Mouse (Mus musculus) stomach, postnatal 0 days (tissue): ENCODE data around the gene Nxph4. TPM values are rescaled to one million over a fixed set of nuclear protein-coding genes. Genes with fewer than 3 reads are reported as not detected.

Experiments
- ATAC-seq: fragments of 200-750 bp; cut with Nextera tagmentation; 2 replicates; pipeline ENCODE4 v1.8.0; 2017; ENCODE audit not compliant: low FRiP score, low TSS enrichment
- DNase-seq: peaks from one replicate; pipeline ENCODE4 v3.0.0-alpha.2; 2016; ENCODE audit warnings: low spot score
- H3K27ac ChIP-seq: fragments of 300-500 bp; sonication (generic); replicated peaks from 2 replicates; pipeline ENCODE4 v1.5.1; 2014; ENCODE audit warnings: mild to moderate bottlenecking, control low read depth
- H3K27me3 ChIP-seq: fragments of 300-500 bp; sonication (generic); 2 replicates; pipeline ENCODE4 v1.6.1; 2014; ENCODE audit warnings: low read length; ENCODE audit not compliant: control insufficient read depth, insufficient read depth
- H3K36me3 ChIP-seq: fragments of 300-500 bp; sonication (generic); 2 replicates; pipeline ENCODE4 v1.6.1; 2014; ENCODE audit warnings: low read length, mixed read lengths; ENCODE audit not compliant: control insufficient read depth, insufficient read depth
- H3K4me1 ChIP-seq: fragments of 300-500 bp; sonication (generic); replicated peaks from 2 replicates; pipeline ENCODE4 v1.6.1; 2014; ENCODE audit warnings: antibody characterized with exemption; ENCODE audit not compliant: control insufficient read depth, insufficient read depth
- H3K4me2 ChIP-seq: fragments of 300-500 bp; sonication (generic); replicated peaks from 2 replicates; pipeline ENCODE4 v1.6.1; 2014; ENCODE audit warnings: low read depth, mild to moderate bottlenecking, control low read depth, moderate library complexity
- H3K4me3 ChIP-seq: fragments of 300-500 bp; sonication (generic); 2 replicates; pipeline ENCODE4 v1.5.1; 2014; ENCODE audit warnings: low read depth, low read length, control low read depth
- H3K9ac ChIP-seq: fragments of 300-500 bp; sonication (generic); 2 replicates; pipeline ENCODE4 v1.6.1; 2014; ENCODE audit warnings: mild to moderate bottlenecking, low read length, control low read depth, mixed read lengths
- H3K9me3 ChIP-seq: fragments of 300-500 bp; sonication (generic); 2 replicates; pipeline ENCODE4 v1.6.1; 2016; ENCODE audit warnings: low read length; ENCODE audit not compliant: control insufficient read depth
- CTCF ChIP-seq: IDR thresholded peaks from 2 replicates; pipeline ENCODE4 v1.5.1; 2016; ENCODE audit warnings: antibody characterized with exemption, low read depth, mild to moderate bottlenecking, moderate library complexity
- EP300 ChIP-seq: optimal IDR thresholded peaks from 2 replicates; pipeline ENCODE3; 2016; ENCODE audit warnings: antibody characterized with exemption
- WGBS: fragments of 180-500 bp; shearing (Covaris S2); extraction: QIAGEN DNeasy Blood & Tissue Kit; methylation state at CpG from one replicate; pipeline ENCODE4 v1.1.7; 2014; 5-methylcytosine and 5-hydroxymethylcytosine counted together
- polyA plus RNA-seq: library from polyadenylated mRNA; unstranded; fragments of >200 nt; fragmentation: Nextera tagmentation; extraction: Ambion mirVana; gene quantifications from 2 replicates; pipeline ENCODE4 v1.2.1, GENCODE M21; 2015

The Nxph4 gene
- polyA plus RNA-seq, 1 experiment from 2014 or later: 2.7 TPM

DNA sequence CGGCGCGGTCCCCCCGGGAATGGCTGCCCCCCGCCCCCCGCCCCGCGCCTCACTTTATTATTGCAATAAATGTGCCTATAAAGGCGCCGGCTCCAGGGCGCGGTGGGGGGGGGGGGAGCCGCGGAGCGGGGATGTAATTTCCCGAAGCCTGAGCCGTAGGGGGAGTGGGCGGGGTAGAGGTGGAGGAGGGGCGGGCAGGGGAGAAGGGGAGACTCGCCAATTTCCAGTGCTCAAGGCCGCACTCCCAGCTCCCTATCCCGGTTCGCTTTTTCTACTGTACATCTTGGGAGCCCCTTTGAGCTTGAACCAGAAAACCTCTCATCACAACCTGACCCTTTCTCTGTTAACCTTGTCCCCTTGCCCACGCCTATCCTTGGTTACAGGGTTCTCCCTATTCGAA, 3.4 kb downstream of the Nxph4 start:
- Histone ChIP-seq H3K36me3 (no peaks in the 10 kb centered on the region), H3K4me2 (no peak overlapping the region), H3K9ac (no peak overlapping the region), H3K4me1 (peaks cover 3% of the 10 kb centered on the region; the same call in 1 of the 2 replicates), H3K9me3 (no peaks in the 10 kb centered on the region), H3K4me3 (no peak overlapping the region), H3K27me3 (peaks cover 41% of the 10 kb centered on the region; the same call in 1 of the 2 replicates), H3K27ac (no peak overlapping the region)
- DNase-seq (no peak), ATAC-seq (no peak)
- WGBS: 4% methylated on average over 18 of the region's 25 CpGs
- TF ChIP-seq EP300 (no peak), CTCF (no peak)

DNA sequence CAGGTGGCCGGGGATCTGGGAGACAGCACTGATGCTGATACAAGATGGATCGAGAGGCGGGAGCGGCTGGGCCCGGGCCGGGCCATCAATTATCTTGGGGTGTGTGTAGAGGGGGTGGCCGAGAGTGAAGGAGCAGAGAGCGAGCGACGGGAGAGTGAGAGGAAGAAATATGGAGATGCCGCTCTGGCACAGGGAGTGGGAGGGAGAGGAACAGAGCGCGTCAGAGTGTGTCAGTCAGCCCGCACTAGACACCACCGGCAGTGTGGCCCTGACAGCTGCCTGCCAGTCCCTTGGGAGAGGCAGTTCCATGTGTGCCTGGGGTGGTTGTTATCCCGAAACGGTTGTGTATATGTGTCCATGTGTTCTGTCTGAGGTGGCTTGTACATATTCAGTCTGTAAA, 6.9 kb downstream of the Nxph4 start:
- 14% methylated on average over 17 of the region's 17 CpGs for WGBS
- no peak overlapping the region for H3K9ac ChIP-seq
- H3K9me3 ChIP-seq: no peaks in the 10 kb centered on the region
- no peaks in the 10 kb centered on the region for H3K36me3 ChIP-seq
- no peak for DNase-seq
- peaks cover 33% of the 10 kb centered on the region; the same call in 1 of the 2 replicates for H3K27me3 ChIP-seq
- ATAC-seq: no peak
- 0 out of 2 replicates have a peak, but pooled peaks cover 3% of the 10 kb centered on the region for H3K4me1 ChIP-seq
- no peak overlapping the region for H3K4me2 ChIP-seq
- H3K27ac ChIP-seq: no peak overlapping the region
- no peak overlapping the region for H3K4me3 ChIP-seq
- TF ChIP-seq EP300: no peak
- no peak for TF ChIP-seq CTCF

DNA sequence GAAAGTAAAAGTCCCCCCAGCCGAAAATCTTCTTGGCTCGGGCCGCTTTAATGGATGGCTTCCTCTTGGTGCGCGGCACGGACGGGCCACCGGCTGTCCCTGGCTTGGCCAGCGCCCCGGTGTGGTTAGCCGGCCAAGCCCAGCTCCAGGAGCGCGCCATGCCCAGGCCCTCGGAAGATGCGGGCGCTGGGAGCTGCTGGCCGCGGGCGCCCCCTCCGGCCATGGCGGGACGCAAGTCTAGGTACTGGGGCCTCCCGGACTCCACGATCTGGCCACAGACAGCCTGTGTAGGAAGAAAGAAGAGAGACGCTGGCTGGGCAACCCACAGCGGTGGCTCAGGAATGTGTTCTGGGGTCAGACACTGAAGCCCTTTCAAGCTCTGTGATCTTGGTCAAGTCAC, 7.7 kb downstream of the Nxph4 start:
- ATAC-seq: peak; percentile 75
- peak overlapping the region; percentile 45 for H3K4me2 ChIP-seq
- 0 out of 2 replicates have a peak, but pooled peaks cover 3% of the 10 kb centered on the region for H3K4me1 ChIP-seq
- TF ChIP-seq CTCF (peak; percentile 70), EP300 (no peak)
- 2% methylated on average over 26 of the region's 26 CpGs for WGBS
- DNase-seq: peak; percentile 84
- H3K27ac ChIP-seq: no peak overlapping the region
- H3K27me3 ChIP-seq: peaks cover 33% of the 10 kb centered on the region; the same call in 1 of the 2 replicates
- peak overlapping the region; percentile 31 for H3K4me3 ChIP-seq
- no peaks in the 10 kb centered on the region for H3K36me3 ChIP-seq
- H3K9me3 ChIP-seq: no peaks in the 10 kb centered on the region
- H3K9ac ChIP-seq: no peak overlapping the region

DNA sequence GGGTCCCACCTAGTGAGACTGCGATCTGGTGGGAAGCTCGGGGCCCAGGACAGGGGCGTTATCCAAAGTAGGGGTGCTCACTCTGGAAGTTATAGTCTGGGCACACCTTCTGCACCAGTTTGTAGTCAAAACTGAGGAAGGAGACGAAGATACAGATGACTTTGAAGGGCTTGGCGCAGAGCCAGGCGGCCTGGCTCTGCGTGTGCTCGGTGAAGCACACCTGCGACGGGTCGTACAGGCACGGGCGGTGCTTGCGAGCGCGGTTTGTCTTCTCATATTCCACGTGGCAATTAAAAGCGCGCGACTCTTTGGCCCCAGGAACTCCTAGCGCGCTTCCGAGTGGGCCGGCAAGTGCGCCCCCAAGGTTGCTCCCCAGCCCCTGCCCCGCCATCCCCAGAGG, 8.3 kb downstream of the Nxph4 start:
- Histone ChIP-seq H3K4me3 (peak overlapping the region; percentile 31), H3K27me3 (peaks cover 31% of the 10 kb centered on the region; the same call in 1 of the 2 replicates), H3K36me3 (no peaks in the 10 kb centered on the region), H3K9ac (0 out of 2 replicates have a peak overlapping the region, but pooled peaks have one; percentile 13), H3K4me2 (peak overlapping the region; percentile 45), H3K27ac (no peak overlapping the region), H3K9me3 (no peaks in the 10 kb centered on the region), H3K4me1 (0 out of 2 replicates have a peak, but pooled peaks cover 6% of the 10 kb centered on the region)
- WGBS: 4% methylated on average over 26 of the region's 26 CpGs
- no peak for ATAC-seq
- no peak for TF ChIP-seq CTCF
- no peak for DNase-seq

DNA sequence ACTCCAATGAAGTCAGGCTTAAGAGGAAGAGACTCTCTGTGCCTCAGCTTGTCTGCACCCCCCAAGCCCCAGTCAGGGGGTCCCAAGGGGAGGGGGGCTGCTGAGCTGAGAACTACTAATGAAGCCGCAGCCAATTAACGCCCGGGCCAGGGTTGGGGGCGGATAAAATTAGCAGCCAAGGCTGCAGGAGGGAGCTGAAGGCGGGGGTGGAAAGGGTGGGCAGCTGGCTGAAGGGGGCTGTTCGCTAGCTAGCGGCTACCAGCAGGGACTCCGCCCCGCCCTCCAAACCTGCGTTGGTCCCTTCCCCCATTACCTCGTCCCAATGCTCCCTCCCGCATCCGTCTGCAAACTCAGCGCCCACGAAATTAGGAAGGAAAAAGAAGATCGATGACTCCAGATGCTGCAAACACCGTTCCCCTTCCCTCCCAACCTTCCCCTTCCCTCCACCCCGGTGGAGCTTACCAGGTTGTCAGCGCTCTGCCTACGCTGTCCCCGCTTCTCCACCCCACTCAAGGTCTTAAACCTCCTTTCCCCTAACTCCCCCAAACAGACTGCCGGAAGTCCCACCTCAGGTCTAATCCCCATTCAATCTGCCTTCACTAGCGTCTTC, 9.6 kb downstream of the Nxph4 start:
- no peak for ATAC-seq
- no peaks in the 10 kb centered on the region for H3K9me3 ChIP-seq
- no peak overlapping the region for H3K27ac ChIP-seq
- 0 out of 2 replicates have a peak, but pooled peaks cover 6% of the 10 kb centered on the region for H3K4me1 ChIP-seq
- no peak overlapping the region for H3K4me3 ChIP-seq
- no peak for DNase-seq
- H3K9ac ChIP-seq: no peak overlapping the region
- H3K4me2 ChIP-seq: no peak overlapping the region
- peaks cover 26% of the 10 kb centered on the region; the same call in 1 of the 2 replicates for H3K27me3 ChIP-seq
- H3K36me3 ChIP-seq: no peaks in the 10 kb centered on the region
- TF ChIP-seq CTCF (no peak), EP300 (no peak)
- 16% methylated on average over 23 of the region's 23 CpGs for WGBS

DNA sequence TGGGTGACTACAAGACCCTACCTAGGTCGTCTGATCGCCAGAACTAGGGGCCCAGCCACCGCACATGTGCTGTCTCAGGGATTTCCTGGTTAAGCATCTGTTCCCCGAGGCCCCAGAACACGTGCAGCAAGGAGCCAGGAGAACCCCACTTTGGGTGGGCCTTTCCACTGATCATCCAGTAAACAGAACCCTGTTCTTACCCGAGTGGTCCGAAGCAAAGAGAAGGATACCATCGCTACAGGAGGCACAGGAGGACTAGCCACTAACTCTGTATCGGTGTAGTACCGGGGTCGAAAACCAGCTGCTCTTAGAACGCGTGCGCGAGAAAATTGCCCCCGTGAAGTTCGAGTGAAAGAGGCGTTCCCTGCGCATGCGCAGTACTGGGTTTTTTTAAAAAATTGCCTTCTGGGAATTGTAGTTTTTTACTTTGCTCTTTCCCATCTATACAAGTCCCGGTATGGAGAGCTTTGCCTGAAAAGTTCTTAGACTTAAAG, 12.2 kb downstream of the Nxph4 start, which contains the start of gene Shmt2:
Gene Shmt2 (minus strand): TSS at position 357 of the 494 bp plus-strand sequence.
- TF ChIP-seq EP300 (no peak), CTCF (0 out of 2 replicates have a peak, but pooled peaks have one; percentile 1)
- Histone ChIP-seq H3K4me1 (peaks cover 7% of the 10 kb centered on the region; the same call in 1 of the 2 replicates), H3K4me2 (peak within 1 kb of the TSS; percentile 95), H3K9ac (peak within 1 kb of the TSS; percentile 64), H3K4me3 (peak within 1 kb of the TSS; percentile 57), H3K36me3 (peaks cover 10% of the 10 kb centered on the region; the same call in 1 of the 2 replicates), H3K27ac (no peak within 1 kb of the TSS), H3K9me3 (no peaks in the 10 kb centered on the region), H3K27me3 (peaks cover 10% of the 10 kb centered on the region; the same call in 1 of the 2 replicates)
- under 1% methylated on average over 21 of the region's 21 CpGs for WGBS
- ATAC-seq: peak; percentile 25; the same call in 1 of the 2 replicates
- DNase-seq: peak; percentile 82
